Mouse (Mus musculus) embryo, embryonic 10.5 days (tissue): ENCODE measurements around the gene Dync2li1.
A peak's percentile ranks its signal among the peaks of the same experiment; 100 is the strongest.

Experiments used
- DNase-seq: peaks from one replicate; pipeline ENCODE4 v3.0.0-alpha.2; 2015; ENCODE audit warnings: low spot score

Dync2li1 gene

DNA sequence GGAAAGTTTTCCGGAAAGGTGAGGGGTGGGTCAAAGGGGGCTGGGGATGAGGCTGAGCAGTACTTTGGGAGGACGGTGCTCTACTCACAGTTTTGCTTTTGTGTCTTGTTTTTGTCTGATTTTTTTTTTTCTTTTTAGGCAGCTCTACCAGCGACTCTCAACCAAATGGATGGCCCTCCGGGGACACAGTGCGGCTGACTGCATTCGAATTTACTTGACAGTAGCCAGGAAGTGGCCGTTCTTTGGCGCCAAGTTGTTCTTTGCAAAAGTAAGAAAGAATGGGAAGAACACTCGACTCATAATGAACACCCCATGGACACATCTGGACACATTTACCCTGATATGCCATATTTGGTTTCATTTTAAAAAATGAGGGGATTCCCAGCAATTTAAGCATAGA is 14.8 kb upstream of the Dync2li1 start:
- no peak for DNase-seq

DNA sequence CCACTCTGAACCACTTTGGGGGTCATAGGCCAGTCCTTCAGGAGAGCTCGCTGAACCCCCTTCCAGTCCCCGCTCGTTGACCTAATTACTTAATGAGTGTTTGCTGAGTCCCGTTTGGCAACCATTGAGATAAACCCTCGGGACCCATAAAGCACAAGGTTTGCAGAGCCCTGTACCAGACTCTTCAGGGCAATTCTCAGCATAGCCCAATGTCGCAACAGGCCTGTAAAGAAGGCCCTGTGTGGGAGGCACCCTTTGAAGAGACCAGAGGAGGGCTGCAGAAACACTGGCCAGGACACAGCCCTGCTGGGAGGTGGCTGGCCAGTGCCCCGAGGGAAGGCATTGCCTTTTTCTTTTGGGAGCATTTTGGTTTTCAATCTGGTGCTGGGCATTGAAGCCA is 14.3 kb upstream of the Dync2li1 start:
- no peak for DNase-seq

DNA sequence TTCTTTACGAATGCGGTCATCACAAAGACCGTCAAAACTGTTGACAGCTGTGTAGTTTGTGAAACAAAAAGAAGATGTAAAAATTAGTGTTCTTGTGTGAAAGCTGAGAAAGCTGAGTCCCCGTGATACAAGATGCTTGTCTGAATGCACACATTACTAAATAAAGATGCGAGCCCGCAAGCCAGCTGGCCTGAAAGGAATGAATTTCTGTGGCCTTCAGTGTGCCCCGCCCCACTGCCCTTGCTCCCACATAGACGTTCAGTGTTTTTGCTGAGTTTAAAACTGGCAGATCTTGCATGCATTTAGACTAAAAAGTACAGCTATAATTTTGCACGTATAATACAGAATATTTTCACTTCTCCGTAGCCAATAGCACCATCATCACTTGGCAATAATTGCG is 10.5 kb upstream of the Dync2li1 start:
- no peak for DNase-seq

DNA sequence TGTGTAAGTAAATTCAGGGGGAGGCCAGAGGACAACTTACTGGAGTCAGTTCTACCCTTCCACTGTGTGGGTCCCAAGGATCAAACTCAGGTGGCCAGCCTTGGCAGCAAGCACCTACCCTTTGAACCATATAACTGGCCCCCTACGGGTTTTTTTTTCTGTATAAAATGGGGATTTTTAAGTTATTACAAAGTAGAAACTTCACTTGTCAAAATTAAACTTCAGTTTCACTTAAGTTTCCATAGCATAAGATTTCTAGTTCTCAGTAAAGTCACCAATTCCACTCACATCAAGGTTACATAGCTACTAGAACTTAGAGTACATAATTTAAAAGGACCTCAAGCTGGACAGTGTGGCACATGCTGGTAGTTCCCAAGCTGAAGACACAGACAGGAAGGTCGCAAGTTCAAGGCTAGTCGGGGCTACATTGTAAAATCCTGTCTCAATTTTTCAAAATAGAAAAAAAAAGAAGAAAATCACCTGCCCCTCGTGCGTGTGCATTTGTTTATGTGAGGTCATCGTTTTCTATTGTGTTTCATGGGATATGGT is 9.7 kb upstream of the Dync2li1 start:
- DNase-seq = no peak

DNA sequence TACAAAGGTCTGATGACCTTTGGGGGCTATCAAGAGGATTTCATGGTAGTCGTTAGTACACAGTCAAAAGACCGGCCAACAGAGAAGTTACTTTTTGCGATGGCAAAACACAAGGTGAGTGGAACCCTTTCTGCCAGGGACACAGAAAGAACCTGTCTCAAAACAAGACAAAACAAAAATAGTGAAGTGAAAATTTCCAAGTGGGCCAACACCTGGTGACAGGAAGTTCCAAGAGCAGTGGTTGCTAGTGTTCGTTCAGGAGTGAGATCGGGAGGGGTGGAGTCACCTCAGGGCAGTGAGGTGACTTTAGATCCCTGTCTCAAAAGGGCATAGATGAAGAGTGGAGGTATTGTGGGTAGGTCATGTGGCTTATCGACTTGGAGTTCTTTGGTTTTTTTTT is 8.3 kb upstream of the Dync2li1 start:
- no peak for DNase-seq

DNA sequence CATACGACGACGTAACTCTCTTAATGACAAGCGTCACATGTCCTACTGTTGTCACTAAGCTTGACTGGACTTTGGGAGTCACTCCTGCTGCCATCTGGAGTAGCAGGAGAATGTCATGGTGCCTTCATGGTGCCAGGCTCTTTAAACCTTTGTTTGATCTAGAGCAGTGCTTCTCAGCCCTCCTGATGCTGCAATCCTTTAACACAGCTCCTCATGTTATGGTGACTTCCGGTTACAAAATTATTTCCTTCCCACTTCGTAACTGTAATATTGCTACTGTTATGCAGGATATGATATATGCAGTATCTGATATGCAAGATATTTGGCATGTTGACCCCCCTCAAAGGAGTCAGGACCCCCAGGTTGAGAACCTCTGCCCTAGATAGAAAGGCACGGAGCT is 7.2 kb upstream of the Dync2li1 start:
- DNase-seq = no peak

DNA sequence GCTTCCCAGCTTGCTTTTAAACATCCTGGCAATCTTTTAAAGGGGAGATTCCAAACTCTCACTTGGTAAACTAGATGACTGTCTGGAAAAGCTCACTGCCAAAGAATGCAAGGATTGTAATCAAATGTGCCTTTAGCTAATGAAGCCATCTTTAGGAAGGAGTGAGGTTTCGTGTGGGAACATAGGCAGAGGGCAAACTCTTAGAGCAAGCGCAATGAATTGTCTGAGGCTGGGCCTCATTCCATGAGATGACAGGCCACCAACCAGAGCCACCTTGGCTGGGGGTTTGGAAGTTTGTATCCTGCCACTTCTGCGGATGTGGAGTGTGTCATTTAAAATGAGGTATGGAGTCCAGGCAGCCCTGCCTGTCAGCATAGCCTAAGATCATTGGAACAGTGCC is 6.2 kb upstream of the Dync2li1 start:
- DNase-seq = no peak

DNA sequence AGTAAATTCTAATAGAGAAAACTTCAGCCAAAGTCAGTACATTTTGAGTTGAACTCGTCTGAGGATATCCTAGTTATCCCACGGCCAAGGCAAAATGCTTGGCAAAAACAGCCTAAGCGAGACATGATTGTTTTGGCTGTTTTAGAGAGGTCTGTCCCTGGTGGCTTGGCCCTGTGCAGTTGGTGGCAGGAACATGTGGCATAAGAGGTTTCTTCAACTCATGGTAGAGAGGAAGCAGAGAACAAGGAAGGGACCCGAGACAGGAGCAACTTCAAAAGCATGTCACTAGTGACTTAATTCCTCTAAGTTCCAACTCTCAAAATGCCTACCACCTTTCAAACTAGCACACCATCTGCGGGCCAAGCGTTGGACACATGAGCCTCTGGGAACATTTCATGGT is 5.7 kb upstream of the Dync2li1 start:
- no peak for DNase-seq

DNA sequence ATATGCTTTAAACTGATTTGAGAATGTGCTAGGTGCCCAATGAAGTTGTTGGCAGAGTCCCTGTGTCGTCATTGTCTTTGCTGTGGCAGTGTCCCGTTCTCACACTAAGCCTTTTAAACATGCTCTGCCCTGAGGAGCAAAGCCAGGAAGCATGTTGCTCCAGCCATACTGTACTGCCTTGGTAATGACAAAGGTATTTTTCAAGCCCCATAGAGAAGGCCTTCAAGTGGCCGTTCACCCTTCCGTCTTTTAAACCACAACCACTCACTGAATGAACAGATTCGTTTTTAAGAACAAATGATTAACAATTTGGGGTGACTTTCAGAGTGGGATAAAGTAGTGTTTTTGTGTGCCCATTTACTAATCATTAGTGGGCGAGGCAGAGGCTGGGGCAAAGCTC is 5.1 kb upstream of the Dync2li1 start:
- DNase-seq = no peak

DNA sequence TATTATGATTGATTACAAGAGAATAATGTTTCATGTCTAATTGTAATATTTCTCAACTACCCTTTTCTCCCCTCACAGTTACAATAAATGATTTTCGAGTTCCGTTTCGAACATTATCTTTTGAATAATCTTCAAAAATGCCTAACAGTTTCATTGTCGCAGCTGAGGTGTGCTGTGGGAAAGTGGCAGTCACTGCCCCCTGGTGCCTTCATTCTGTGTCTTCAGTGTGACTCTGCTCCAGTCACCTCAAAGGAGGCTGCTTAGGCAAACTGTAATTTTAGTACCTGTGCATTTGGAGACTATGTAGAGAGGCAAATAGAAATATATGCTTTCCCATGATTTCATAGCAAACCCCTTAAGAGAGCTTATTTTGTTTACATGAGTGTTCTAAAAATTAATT is 4.3 kb upstream of the Dync2li1 start:
- DNase-seq = no peak

DNA sequence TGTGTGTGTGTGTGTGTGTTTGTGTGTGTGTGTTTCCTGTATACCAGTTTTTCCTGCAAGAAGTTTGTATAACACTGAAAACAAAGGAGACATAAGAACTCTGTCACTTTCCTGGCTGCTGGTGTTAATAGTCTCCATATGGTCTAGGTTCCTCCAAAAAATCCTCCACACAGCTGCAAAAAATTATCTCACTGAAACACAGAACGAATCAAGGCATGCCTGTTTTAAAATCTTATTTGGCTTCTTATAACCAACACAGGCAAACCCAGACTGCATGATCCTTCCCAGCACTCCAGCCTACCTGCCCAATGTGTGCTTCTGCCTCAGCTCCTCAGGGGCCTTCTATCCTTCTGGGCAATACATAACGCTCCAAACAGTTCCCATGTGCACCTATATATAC is 3.4 kb upstream of the Dync2li1 start:
- DNase-seq = peak; percentile 69

DNA sequence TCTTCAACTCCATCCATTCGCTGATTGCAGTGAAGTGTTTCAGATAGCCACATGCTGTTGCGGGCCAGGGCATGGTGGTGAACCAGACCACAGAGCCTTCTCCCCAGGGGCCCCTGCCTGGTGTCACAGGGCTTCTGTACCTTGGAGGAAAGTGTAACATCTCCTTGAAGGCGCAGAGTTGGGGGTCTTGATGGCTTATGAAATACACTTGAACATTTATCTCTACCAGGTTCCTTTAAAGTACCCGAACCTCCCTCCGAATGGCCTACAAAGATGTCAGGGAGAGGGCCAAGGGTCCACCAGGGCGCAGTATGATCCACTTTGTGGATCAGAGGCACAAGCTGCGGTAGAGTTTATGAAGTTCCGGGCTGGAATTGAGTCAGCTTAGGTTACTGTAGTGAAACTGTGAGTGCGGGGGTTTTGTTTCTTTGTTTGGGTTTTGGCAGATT is 585 bp downstream of the Dync2li1 start:
- DNase-seq = peak; percentile 55

DNA sequence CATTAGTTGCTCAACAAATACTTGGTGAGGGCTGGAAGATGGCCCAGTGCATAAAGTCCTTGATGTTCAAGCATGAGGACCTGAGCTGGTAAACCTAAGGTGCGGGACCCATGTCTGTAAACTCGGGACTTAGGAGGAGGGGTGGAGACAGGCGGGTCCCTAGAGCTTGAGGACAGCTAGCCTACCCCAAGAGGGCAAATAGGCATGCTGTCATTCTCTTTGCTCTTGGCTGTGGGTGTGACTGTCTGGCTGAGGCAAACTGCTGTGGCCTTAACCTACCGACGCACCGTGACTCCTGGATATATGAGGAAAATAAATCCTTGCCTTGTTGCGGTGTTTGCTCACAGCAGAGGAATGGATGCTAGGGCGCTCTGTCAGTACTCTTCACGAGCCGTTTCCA is 1.4 kb downstream of the Dync2li1 start:
- DNase-seq = no peak

DNA sequence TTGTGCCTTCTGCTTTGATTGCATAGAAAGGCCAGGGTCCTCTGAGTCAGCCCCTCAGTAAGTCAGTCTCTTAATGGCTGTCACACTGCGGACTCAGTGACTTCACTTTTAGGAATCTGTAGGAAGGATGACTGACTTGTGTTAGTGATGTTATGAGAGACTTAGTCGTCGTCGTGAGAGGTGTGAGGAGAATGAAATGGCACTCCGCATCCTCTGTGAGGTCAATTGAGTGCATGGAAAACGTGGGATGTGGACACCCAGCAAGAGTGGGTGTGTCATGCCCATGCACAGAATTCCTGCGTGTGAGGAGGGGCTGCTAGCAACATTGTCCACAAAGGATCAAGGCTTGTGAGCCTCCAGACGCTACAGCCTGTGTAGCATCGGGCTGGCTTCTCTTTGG is 2.3 kb downstream of the Dync2li1 start:
- DNase-seq = no peak

DNA sequence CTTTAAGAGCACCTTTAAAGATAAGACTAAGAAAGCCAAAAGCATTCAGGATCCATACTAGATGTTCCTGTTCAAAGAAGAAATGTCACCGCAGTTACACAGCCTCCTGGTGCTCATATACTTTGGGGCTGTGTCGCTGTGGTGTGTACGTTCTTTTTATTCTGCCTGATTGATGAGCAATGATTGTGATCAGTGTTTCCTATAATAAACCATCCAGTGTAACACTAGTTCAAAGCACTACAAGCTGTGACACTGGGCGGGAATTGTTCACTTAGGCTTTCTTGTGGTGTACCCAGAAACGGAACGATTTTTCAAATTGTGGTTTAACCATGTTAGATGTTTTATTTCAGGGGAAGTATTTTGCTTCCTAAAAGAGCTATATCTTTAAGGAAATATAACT is 5.5 kb downstream of the Dync2li1 start:
- DNase-seq = no peak

DNA sequence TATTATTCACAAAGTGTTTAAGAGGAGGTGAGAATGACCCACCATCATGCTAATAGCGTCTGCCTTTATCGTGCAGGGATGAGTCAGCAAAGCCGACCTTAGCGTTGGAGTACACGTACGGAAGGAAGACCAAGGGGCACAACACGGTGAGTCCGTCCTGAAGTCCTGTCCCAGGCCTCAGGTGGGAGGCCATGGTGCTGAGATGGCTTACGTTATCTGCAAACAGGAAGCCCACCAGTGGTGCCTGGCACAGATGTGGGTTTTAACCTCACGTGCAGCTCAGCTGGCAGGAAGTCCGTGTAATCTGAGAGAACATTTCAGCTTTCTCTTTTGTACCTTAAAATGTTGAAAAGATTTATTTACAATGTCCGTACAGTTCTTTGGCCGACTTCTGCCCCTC is 7.1 kb downstream of the Dync2li1 start:
- DNase-seq = no peak

DNA sequence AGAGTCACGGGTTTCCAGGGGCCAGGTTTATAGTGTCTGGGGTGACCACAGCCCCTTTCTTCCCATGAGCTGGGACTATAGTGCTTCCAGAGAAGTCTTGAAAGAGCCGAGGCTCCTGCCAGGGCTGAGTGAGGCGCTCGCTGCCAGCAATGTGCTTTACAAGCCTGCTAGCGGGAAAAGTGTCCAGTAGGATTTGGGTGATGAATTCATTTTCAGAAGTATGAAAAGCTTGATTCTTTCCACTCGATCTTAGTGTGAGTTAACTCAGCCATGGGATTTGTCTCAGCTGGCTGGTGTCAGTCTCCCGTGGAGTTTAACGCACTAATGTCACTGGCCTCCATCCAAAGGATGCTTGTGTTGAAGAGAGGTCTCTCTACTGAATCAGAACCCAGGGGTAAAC is 10.0 kb downstream of the Dync2li1 start:
- no peak for DNase-seq

DNA sequence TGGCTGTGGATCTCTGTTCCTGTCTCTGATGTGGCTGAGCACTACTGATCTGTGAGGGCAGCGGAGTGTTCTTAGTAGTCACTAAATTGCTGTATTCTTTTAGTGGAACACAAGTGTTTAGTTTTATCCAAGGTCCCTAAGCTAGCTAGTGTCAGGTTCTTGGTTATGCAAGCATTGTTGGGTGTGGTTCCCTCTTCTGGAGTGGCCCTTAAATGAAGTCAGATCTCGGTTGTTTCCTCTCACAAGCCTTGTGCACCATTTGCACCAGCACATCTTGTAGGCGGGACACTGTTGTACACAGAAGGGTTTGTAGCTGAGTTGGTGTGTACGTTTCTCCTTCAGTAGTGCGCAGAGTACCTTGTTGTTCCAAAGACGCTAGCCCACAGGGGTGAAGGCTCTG is 11.7 kb downstream of the Dync2li1 start:
- no peak for DNase-seq

DNA sequence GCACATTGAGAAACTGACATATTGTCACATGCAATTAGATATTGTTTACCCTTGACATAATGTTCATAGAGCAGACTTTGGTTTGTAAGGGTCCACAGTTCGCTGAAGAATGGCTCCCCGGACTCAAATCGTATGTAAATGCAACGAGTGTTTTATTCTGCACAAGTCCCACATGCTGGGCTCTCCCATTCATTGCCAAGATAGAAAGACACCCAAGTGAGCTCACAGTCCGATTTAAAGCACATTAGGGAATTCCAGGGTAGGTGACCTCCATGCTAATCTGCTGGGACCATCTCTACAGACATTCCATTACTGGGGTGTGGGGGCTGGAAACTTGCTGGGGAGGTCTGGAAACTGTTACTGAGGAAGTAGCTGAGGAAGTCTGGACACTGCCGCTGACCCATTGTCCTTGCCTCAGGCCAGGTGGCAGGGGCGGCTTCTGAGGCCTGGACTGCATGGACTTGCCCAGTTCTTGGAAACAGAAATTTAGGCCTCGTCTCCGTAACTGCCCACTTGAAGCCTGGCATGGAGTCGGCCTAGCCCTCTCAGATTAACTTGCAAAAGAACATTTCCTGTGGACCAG is 13.6 kb downstream of the Dync2li1 start:
- no peak for DNase-seq

DNA sequence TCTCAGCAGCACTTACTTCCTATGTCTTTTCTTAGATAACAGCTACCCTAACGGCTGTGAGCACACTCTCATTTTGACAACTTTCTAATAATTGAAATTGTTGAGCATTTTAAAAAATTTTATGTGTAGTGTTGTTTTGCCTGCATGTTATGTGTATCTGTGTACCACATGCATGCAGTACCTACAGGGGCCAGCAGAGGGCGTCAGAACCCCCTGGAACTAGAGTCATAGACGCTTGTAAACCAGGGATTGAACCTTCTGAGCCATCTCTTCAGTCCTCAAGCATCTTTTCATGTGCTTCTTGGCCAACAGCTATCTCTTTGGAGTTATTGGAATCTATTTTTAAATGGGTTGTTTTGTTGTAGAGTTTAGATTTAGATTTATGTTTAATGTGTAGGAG is 15.6 kb downstream of the Dync2li1 start:
- peak; percentile 75 for DNase-seq

DNA sequence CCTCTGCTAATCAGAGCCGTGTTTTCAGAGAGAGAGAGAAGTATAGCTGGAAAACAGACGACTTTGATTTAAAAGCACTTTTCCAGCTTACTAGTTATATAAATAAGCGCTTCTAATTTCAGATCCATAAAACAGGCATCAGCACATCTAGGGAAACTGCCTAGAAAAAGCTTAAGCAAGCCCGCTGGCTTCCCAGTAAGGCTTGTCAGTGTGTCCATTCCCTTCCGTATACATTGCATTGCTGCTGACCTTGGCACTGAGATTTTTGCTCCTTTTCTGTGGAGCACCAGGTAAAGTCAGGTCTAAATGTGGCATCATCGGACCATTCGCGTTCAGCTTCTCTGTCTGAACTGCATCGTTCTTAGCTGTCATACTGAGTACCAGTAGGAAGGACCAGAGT is 16.0 kb downstream of the Dync2li1 start:
- no peak for DNase-seq

DNA sequence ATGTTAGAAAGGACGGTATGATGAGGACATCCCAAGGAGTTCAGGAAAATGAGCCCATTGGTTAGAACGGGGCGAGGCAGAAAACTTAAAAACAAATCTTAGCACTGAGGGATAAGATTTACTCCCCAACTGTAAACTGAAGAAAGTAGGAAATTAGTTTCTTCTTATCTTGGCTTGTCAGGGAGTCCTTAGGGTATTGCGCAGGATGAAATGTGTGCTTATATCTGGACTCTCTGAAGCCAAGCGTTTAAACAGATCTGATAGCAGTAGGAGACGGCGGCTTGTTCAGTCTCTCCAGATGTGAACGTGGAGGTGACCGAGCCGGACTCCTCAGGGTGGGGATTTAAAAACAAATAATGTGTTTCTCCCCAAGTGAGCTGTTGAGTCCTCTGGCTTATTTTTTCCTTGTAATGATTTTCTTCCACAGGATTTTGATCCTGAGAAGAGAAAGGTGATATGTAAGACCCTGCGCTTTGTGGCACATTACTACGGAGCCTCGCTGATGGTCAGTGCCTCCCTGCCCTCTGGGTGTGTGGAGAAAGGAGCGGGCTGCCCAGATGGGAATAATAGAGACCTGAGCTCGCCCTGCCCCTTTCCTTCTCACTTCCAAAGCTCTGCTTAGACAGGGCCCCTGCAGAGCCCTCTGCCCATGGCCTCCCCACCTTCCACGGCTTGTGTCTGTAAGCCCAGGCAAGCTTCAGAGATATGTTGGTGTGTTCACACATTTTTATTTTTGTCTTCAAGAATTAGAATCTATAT is 18.2 kb downstream of the Dync2li1 start:
- DNase-seq = no peak

DNA sequence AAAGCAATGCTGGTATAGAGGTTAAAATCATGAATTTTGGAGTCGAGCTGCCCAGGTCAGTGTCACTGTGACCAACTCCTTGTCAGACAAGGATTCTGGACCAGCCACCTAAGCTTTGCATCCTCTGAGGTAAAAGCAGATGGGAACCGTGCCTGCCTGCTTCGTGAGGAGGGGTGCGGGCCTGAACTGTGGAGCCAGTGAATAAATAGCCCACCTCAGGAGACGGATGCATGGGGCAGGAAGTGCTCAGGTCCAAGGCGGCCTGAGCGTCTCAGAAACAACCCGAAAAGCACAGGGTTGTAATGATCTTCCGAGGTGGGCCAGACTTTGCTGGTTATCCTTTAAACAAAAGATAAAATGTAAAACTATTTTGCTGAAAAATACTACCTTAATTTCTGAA is 18.8 kb downstream of the Dync2li1 start:
- DNase-seq = no peak

DNA sequence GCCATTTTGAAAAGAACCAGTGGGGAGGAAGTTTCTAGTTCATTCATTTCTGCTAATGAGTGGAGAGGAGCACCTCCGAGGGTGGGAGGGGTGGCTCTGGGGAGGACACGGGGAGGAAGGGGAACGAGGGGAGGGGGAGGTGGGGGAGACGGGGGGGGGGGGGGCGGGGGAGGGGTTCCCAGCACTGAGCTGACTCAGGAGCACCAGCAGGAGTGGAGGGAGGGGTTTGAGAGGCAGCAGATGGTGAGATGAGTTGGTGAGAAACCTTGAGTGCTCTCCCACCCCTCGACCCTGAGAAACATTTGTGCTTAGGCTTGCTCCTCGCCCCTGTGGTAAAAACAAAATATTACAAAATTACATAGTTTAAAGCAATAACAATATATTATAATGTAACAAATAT is 19.6 kb downstream of the Dync2li1 start:
- DNase-seq = no peak
